Mouse (Mus musculus): Measurements from ENCODE around the gene Mtif2. TPM values are rescaled to one million over a fixed set of nuclear protein-coding genes. Genes with fewer than 3 reads are reported as not detected.

The Mtif2 gene
- polyA plus RNA-seq, 1 experiment from 2014 or later, result 54.1 TPM

- H3K9me3 ChIP-seq, result 0 out of 2 replicates have a peak, but pooled peaks cover 3% of the 10 kb centered on the region
- H3K4me3 ChIP-seq (replicated peaks), result no peak overlapping the region
- H3K9ac ChIP-seq (replicated peaks), result no peak overlapping the region
- H3K4me1 ChIP-seq (replicated peaks), result no peaks in the 10 kb centered on the region
- no peak overlapping the region for H3K27ac ChIP-seq
- ATAC-seq (ENCODE audit: insufficient number of reproducible peaks, insufficient read depth, low FRiP score, low TSS enrichment, low read depth), result no peak
- no peaks in the 10 kb centered on the region for H3K27me3 ChIP-seq
- H3K4me2 ChIP-seq, result no peak overlapping the region
- no peaks in the 10 kb centered on the region for H3K36me3 ChIP-seq
- 81% methylated on average over 2 of the region's 2 CpGs for WGBS
Observed at GRCm38 (mm10) chr11:29563406-29563805, 37.2 kb downstream of the Mtif2 start.

- WGBS, result 65% methylated on average over 3 of the region's 3 CpGs
- H3K27me3 ChIP-seq, result no peaks in the 10 kb centered on the region
- no peak for ATAC-seq (ENCODE audit: insufficient number of reproducible peaks, insufficient read depth, low FRiP score, low TSS enrichment, low read depth)
- no peak overlapping the region for H3K4me3 ChIP-seq (replicated peaks)
- H3K9ac ChIP-seq (replicated peaks), result no peak overlapping the region
- H3K27ac ChIP-seq, result no peak overlapping the region
- no peaks in the 10 kb centered on the region for H3K4me1 ChIP-seq (replicated peaks)
- no peaks in the 10 kb centered on the region for H3K36me3 ChIP-seq
- no peak overlapping the region for H3K4me2 ChIP-seq
- no peaks in the 10 kb centered on the region for H3K9me3 ChIP-seq
Observed at GRCm38 (mm10) chr11:29571536-29571935, 45.3 kb downstream of the Mtif2 start.

GRCm38 (mm10) chr11:29572656-29573055, 46.4 kb downstream of the Mtif2 start:
- Histone ChIP-seq H3K4me2 (no peak overlapping the region), H3K27me3 (no peaks in the 10 kb centered on the region), H3K9me3 (no peaks in the 10 kb centered on the region), H3K27ac (no peak overlapping the region), H3K36me3 (no peaks in the 10 kb centered on the region), H3K4me3 (replicated peaks) (no peak overlapping the region), H3K9ac (replicated peaks) (no peak overlapping the region), H3K4me1 (replicated peaks) (no peaks in the 10 kb centered on the region)
- ATAC-seq (ENCODE audit: insufficient number of reproducible peaks, insufficient read depth, low FRiP score, low TSS enrichment, low read depth), result no peak
- WGBS, result 86% methylated on average over 2 of the region's 2 CpGs

- H3K4me1 ChIP-seq (replicated peaks), result no peaks in the 10 kb centered on the region
- no peaks in the 10 kb centered on the region for H3K9me3 ChIP-seq
- H3K9ac ChIP-seq (replicated peaks), result no peak overlapping the region
- H3K4me2 ChIP-seq, result no peak overlapping the region
- H3K4me3 ChIP-seq (replicated peaks), result no peak overlapping the region
- no peaks in the 10 kb centered on the region for H3K36me3 ChIP-seq
- no peaks in the 10 kb centered on the region for H3K27me3 ChIP-seq
- no peak for ATAC-seq (ENCODE audit: insufficient number of reproducible peaks, insufficient read depth, low FRiP score, low TSS enrichment, low read depth)
- H3K27ac ChIP-seq, result no peak overlapping the region
Observed at GRCm38 (mm10) chr11:29579610-29580009, 53.4 kb downstream of the Mtif2 start.

Other genes starting within 250 kb of the Mtif2 start
- gene Ccdc88a, start 152.8 kb upstream of the Mtif2 start, polyA plus RNA-seq (2016; fragmentation: Nextera tagmentation; extraction: Ambion mirVana), result 61.5 and 72.2 TPM in 2 replicates
- gene Prorsd1, start 11.4 kb upstream of the Mtif2 start, polyA plus RNA-seq (2016; fragmentation: Nextera tagmentation; extraction: Ambion mirVana), result 26.1 and 27.5 TPM in 2 replicates
- gene Clhc1, start 21.5 kb downstream of the Mtif2 start, polyA plus RNA-seq (2016; fragmentation: Nextera tagmentation; extraction: Ambion mirVana), result 0.13 and 0.31 TPM in 2 replicates
- 1,191 and 1,223 TPM in 2 replicates for gene Rps27a, start 21.7 kb downstream of the Mtif2 start, polyA plus RNA-seq (2016; fragmentation: Nextera tagmentation; extraction: Ambion mirVana)
- 65.6 and 79.6 TPM in 2 replicates for gene Rtn4, start 166.5 kb downstream of the Mtif2 start, polyA plus RNA-seq (2016; fragmentation: Nextera tagmentation; extraction: Ambion mirVana)